Mouse (Mus musculus): ENCODE data around the gene Zfand3. TPM values are rescaled to one million over a fixed set of nuclear protein-coding genes. Genes with fewer than 3 reads are reported as not detected.

The Zfand3 gene
- polyA plus RNA-seq, 1 experiment = 111 TPM

GRCm38 (mm10) chr17:30244651-30245307 lies 240.2 kb downstream of the Zfand3 start:
- Histone ChIP-seq H3K27ac (ENCODE audit: insufficient read depth, low read depth, low read length) (no peak overlapping the region), H3K4me3 (ENCODE audit: insufficient read depth, low read depth, low read length) (no peak overlapping the region), H3K36me3 (ENCODE audit: control insufficient read depth, insufficient read depth, low read length) (no peaks in the 10 kb centered on the region), H3K4me1 (ENCODE audit: control insufficient read depth, insufficient read depth, low read length) (no peaks in the 10 kb centered on the region; the same call in 1 of the 2 replicates), H3K27me3 (replicated peaks; ENCODE audit: control insufficient read depth, insufficient read depth, low read length) (no peaks in the 10 kb centered on the region)
- TF ChIP-seq CTCF (conservative IDR thresholded peaks at IDR 0.05; ENCODE audit: insufficient read depth, insufficient read length, low read depth, low read length) (no peak), POLR2A (IDR thresholded peaks at IDR 0.05; ENCODE audit: low read depth, low read length) (no peak)
- no peak for DNase-seq
- WGBS = 80% methylated on average over 14 of the region's 14 CpGs

GRCm38 (mm10) chr17:30245308-30245706 lies 240.8 kb downstream of the Zfand3 start:
- TF ChIP-seq CTCF (conservative IDR thresholded peaks at IDR 0.05; ENCODE audit: insufficient read depth, insufficient read length, low read depth, low read length) (no peak), POLR2A (IDR thresholded peaks at IDR 0.05; ENCODE audit: low read depth, low read length) (no peak)
- Histone ChIP-seq H3K4me1 (ENCODE audit: control insufficient read depth, insufficient read depth, low read length) (no peaks in the 10 kb centered on the region; the same call in 1 of the 2 replicates), H3K4me3 (ENCODE audit: insufficient read depth, low read depth, low read length) (no peak overlapping the region), H3K27me3 (replicated peaks; ENCODE audit: control insufficient read depth, insufficient read depth, low read length) (no peaks in the 10 kb centered on the region), H3K36me3 (ENCODE audit: control insufficient read depth, insufficient read depth, low read length) (no peaks in the 10 kb centered on the region), H3K27ac (ENCODE audit: insufficient read depth, low read depth, low read length) (no peak overlapping the region)
- WGBS = 67% methylated on average over 10 of the region's 10 CpGs
- DNase-seq = no peak

- H3K4me3 ChIP-seq (ENCODE audit: insufficient read depth, low read depth, low read length) = no peak overlapping the region
- no peaks in the 10 kb centered on the region for H3K36me3 ChIP-seq (ENCODE audit: control insufficient read depth, insufficient read depth, low read length)
- H3K27ac ChIP-seq (ENCODE audit: insufficient read depth, low read depth, low read length) = no peak overlapping the region
- H3K27me3 ChIP-seq (replicated peaks; ENCODE audit: control insufficient read depth, insufficient read depth, low read length) = no peaks in the 10 kb centered on the region
- DNase-seq = no peak
- 92% methylated on average over 5 of the region's 5 CpGs for WGBS
- no peaks in the 10 kb centered on the region for H3K4me1 ChIP-seq (ENCODE audit: control insufficient read depth, insufficient read depth, low read length)
- no peak for TF ChIP-seq CTCF (conservative IDR thresholded peaks at IDR 0.05; ENCODE audit: insufficient read depth, insufficient read length, low read depth, low read length)
- no peak for TF ChIP-seq POLR2A (IDR thresholded peaks at IDR 0.05; ENCODE audit: low read depth, low read length)
Observed at GRCm38 (mm10) chr17:30253028-30253427, 248.5 kb downstream of the Zfand3 start.

GRCm38 (mm10) chr17:30253924-30254323 lies 249.4 kb downstream of the Zfand3 start:
- Histone ChIP-seq H3K4me3 (ENCODE audit: insufficient read depth, low read depth, low read length) (no peak overlapping the region), H3K27me3 (replicated peaks; ENCODE audit: control insufficient read depth, insufficient read depth, low read length) (no peaks in the 10 kb centered on the region), H3K4me1 (ENCODE audit: control insufficient read depth, insufficient read depth, low read length) (no peaks in the 10 kb centered on the region), H3K27ac (ENCODE audit: insufficient read depth, low read depth, low read length) (no peak overlapping the region), H3K36me3 (ENCODE audit: control insufficient read depth, insufficient read depth, low read length) (no peaks in the 10 kb centered on the region)
- 56% methylated on average over 7 of the region's 7 CpGs for WGBS
- no peak for DNase-seq
- no peak for TF ChIP-seq CTCF (conservative IDR thresholded peaks at IDR 0.05; ENCODE audit: insufficient read depth, insufficient read length, low read depth, low read length)
- TF ChIP-seq POLR2A (IDR thresholded peaks at IDR 0.05; ENCODE audit: low read depth, low read length) = no peak

- no peaks in the 10 kb centered on the region for H3K27me3 ChIP-seq (replicated peaks; ENCODE audit: control insufficient read depth, insufficient read depth, low read length)
- 80% methylated on average over 8 of the region's 8 CpGs for WGBS
Observed at GRCm38 (mm10) chr17:30255928-30256560, 251.5 kb downstream of the Zfand3 start.

GRCm38 (mm10) chr17:30258480-30258879 lies 253.9 kb downstream of the Zfand3 start:
- H3K4me3 ChIP-seq (ENCODE audit: insufficient read depth, low read depth, low read length) = no peak overlapping the region
- no peak overlapping the region for H3K27ac ChIP-seq (ENCODE audit: insufficient read depth, low read depth, low read length)
- DNase-seq = no peak
- peaks cover 7% of the 10 kb centered on the region; the same call in 1 of the 2 replicates for H3K4me1 ChIP-seq (ENCODE audit: control insufficient read depth, insufficient read depth, low read length)
- no peaks in the 10 kb centered on the region for H3K36me3 ChIP-seq (ENCODE audit: control insufficient read depth, insufficient read depth, low read length)
- H3K27me3 ChIP-seq (replicated peaks; ENCODE audit: control insufficient read depth, insufficient read depth, low read length) = no peaks in the 10 kb centered on the region
- TF ChIP-seq POLR2A (IDR thresholded peaks at IDR 0.05; ENCODE audit: low read depth, low read length) = no peak
- no peak; the same call in 1 of the 2 replicates for TF ChIP-seq CTCF (conservative IDR thresholded peaks at IDR 0.05; ENCODE audit: insufficient read depth, insufficient read length, low read depth, low read length)
- WGBS = 75% methylated on average over 4 of the region's 4 CpGs

More at GRCm38 (mm10) chr17:30255928-30256560, 251.5 kb downstream of the Zfand3 start:
- no peak for TF ChIP-seq CTCF (conservative IDR thresholded peaks at IDR 0.05; ENCODE audit: insufficient read depth, insufficient read length, low read depth, low read length)
- no peak for TF ChIP-seq POLR2A (IDR thresholded peaks at IDR 0.05; ENCODE audit: low read depth, low read length)
- peak; percentile 31 for DNase-seq
- H3K27ac ChIP-seq (ENCODE audit: insufficient read depth, low read depth, low read length) = no peak overlapping the region
- H3K36me3 ChIP-seq (ENCODE audit: control insufficient read depth, insufficient read depth, low read length) = no peaks in the 10 kb centered on the region
- H3K4me1 ChIP-seq (ENCODE audit: control insufficient read depth, insufficient read depth, low read length) = no peaks in the 10 kb centered on the region
- H3K4me3 ChIP-seq (ENCODE audit: insufficient read depth, low read depth, low read length) = no peak overlapping the region

GRCm38 (mm10) chr17:30259938-30260337 lies 255.4 kb downstream of the Zfand3 start:
- Histone ChIP-seq H3K4me3 (ENCODE audit: insufficient read depth, low read depth, low read length) (no peak overlapping the region), H3K27ac (ENCODE audit: insufficient read depth, low read depth, low read length) (no peak overlapping the region), H3K27me3 (replicated peaks; ENCODE audit: control insufficient read depth, insufficient read depth, low read length) (no peaks in the 10 kb centered on the region), H3K4me1 (ENCODE audit: control insufficient read depth, insufficient read depth, low read length) (peaks cover 7% of the 10 kb centered on the region; the same call in 1 of the 2 replicates), H3K36me3 (ENCODE audit: control insufficient read depth, insufficient read depth, low read length) (no peaks in the 10 kb centered on the region)
- TF ChIP-seq CTCF (conservative IDR thresholded peaks at IDR 0.05; ENCODE audit: insufficient read depth, insufficient read length, low read depth, low read length) = no peak
- no peak for TF ChIP-seq POLR2A (IDR thresholded peaks at IDR 0.05; ENCODE audit: low read depth, low read length)
- no peak for DNase-seq
- WGBS = 84% methylated on average over 6 of the region's 6 CpGs

Other genes starting within 250 kb of the Zfand3 start
- 0.50 and 1.3 TPM in 2 replicates for gene Mdga1, start 34.6 kb upstream of the Zfand3 start, polyA plus RNA-seq (2012; rRNA removed)

Measured in kidney, adult 2 months (tissue).